Mouse (Mus musculus): ENCODE measurements at regions not wholly inside any gene's neighbourhood (a gene's known extent, or its start where the extent isn't known, plus 50 kb on each side); places are given as distances from the start of the nearest gene placed in this dataset.

GRCm38 (mm10) chr15:59707081-59707480, 309.3 kb downstream of the 4933412E24Rik start:
- Histone ChIP-seq H3K4me2 (replicated peaks; ENCODE audit: low read depth, low read length) (no peak overlapping the region), H3K27me3 (replicated peaks; ENCODE audit: insufficient read depth, low read length) (no peaks in the 10 kb centered on the region), H3K9ac (replicated peaks; ENCODE audit: low read depth) (no peak overlapping the region), H3K9me3 (ENCODE audit: low read length) (no peaks in the 10 kb centered on the region), H3K4me3 (ENCODE audit: low read depth, low read length) (no peak overlapping the region), H3K4me1 (ENCODE audit: insufficient read depth, low read depth, low read length) (no peaks in the 10 kb centered on the region), H3K36me3 (ENCODE audit: insufficient read depth, low read length) (no peaks in the 10 kb centered on the region), H3K27ac (ENCODE audit: low read length) (no peak overlapping the region)
- DNase-seq (ENCODE audit: low spot score) (no peak), ATAC-seq (no peak)
- WGBS = 63% methylated on average over 8 of the region's 8 CpGs
- no peak for TF ChIP-seq EP300 (IDR thresholded peaks at IDR 0.05)
- no peak for TF ChIP-seq CTCF (IDR thresholded peaks at IDR 0.05)
